Mouse (Mus musculus): Measurements from ENCODE around the gene Fbxo21. TPM values are rescaled to one million over a fixed set of nuclear protein-coding genes. Genes with fewer than 3 reads are reported as not detected.

Fbxo21 gene
- polyA plus RNA-seq, 1 experiment from 2014 or later = 163 TPM

DNA sequence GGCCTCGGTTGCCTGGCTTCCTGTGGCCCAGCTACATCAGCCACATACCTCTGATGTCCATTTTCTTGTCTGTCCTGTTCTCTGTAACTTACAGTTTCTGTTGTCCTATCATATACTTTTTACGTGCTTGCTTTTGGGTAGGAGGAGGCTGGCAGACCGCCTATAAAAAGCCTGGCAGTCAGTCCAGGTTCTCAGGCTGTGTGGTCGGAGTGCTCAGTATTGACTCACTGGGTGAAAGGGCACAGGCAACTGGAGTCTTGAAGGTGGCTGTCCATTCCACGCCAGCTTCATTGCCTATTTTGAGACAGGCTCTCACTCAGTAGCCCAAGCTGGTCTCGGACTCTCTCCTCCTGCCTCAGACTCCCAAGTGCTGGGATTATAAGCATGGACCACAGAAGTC is 13.2 kb downstream of the Fbxo21 start:
- Histone ChIP-seq H3K4me1 (ENCODE audit: control insufficient read depth, insufficient read depth, low read length) (no peaks in the 10 kb centered on the region), H3K36me3 (ENCODE audit: control insufficient read depth, insufficient read depth, low read length) (peaks cover 97% of the 10 kb centered on the region), H3K9me3 (ENCODE audit: control insufficient read depth, low read length) (no peaks in the 10 kb centered on the region), H3K27me3 (ENCODE audit: control insufficient read depth, insufficient read depth, low read length) (no peaks in the 10 kb centered on the region), H3K4me2 (ENCODE audit: low read length) (no peak overlapping the region), H3K27ac (replicated peaks; ENCODE audit: low read depth, low read length) (no peak overlapping the region), H3K4me3 (replicated peaks; ENCODE audit: low read depth, low read length) (no peak overlapping the region), H3K9ac (replicated peaks; ENCODE audit: low read length) (no peak overlapping the region)
- 92% methylated on average over 6 of the region's 6 CpGs for WGBS
- DNase-seq = no peak
- no peak for ATAC-seq (ENCODE audit: low FRiP score, low TSS enrichment)

DNA sequence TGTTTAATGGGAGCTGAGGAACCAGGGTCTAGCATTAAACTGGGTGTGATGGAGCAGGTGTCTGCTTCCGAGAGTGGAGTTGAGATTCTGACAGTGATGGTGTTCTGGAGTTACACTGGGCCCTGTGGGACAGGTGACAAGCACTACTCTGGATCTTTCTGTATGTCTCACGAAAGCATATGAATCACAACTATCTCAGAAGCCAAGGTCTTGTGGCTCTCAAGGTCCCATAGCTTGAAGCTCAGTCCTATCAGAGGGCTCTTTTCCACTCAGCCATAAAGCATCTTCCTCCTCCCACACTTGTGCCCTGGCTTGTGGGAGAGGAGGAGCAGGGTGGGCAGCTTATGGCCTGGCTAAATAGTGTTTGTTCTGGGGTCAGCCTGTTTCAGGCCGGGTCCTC is 14.4 kb downstream of the Fbxo21 start:
- DNase-seq = no peak
- no peak for ATAC-seq (ENCODE audit: low FRiP score, low TSS enrichment)
- no peak overlapping the region for H3K9ac ChIP-seq (replicated peaks; ENCODE audit: low read length)
- peaks cover 98% of the 10 kb centered on the region for H3K36me3 ChIP-seq (ENCODE audit: control insufficient read depth, insufficient read depth, low read length)
- H3K27me3 ChIP-seq (ENCODE audit: control insufficient read depth, insufficient read depth, low read length) = no peaks in the 10 kb centered on the region
- WGBS = 85% methylated on average over 3 of the region's 3 CpGs
- H3K4me1 ChIP-seq (ENCODE audit: control insufficient read depth, insufficient read depth, low read length) = no peaks in the 10 kb centered on the region
- no peak overlapping the region for H3K4me3 ChIP-seq (replicated peaks; ENCODE audit: low read depth, low read length)
- H3K4me2 ChIP-seq (ENCODE audit: low read length) = no peak overlapping the region
- no peak overlapping the region for H3K27ac ChIP-seq (replicated peaks; ENCODE audit: low read depth, low read length)
- H3K9me3 ChIP-seq (ENCODE audit: control insufficient read depth, low read length) = no peaks in the 10 kb centered on the region

DNA sequence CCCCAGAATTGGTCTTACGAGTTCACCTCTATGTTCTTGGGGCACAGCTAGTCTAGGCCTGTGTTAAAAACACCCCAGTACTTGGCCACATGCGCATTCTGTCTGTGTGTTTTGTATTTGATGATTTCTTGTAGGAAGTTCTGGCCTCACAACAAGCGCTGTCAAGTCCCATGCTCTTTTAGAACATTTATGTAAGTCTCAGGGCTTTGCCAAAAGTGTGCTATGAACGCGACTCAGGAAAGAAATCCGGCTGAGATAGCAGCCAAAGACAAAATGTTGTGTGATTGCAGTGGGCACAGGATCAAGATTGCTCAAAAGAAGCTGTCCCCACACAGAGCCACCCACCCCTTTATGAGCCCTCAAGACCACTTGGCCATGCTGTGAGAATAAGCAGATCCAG is 17.0 kb downstream of the Fbxo21 start:
- Histone ChIP-seq H3K27ac (replicated peaks; ENCODE audit: low read depth, low read length) (no peak overlapping the region), H3K4me1 (ENCODE audit: control insufficient read depth, insufficient read depth, low read length) (no peaks in the 10 kb centered on the region), H3K36me3 (ENCODE audit: control insufficient read depth, insufficient read depth, low read length) (peaks cover 98% of the 10 kb centered on the region), H3K4me2 (ENCODE audit: low read length) (no peak overlapping the region), H3K9me3 (ENCODE audit: control insufficient read depth, low read length) (no peaks in the 10 kb centered on the region), H3K4me3 (replicated peaks; ENCODE audit: low read depth, low read length) (no peak overlapping the region), H3K27me3 (ENCODE audit: control insufficient read depth, insufficient read depth, low read length) (no peaks in the 10 kb centered on the region), H3K9ac (replicated peaks; ENCODE audit: low read length) (no peak overlapping the region)
- no peak for DNase-seq
- ATAC-seq (ENCODE audit: low FRiP score, low TSS enrichment) = no peak
- 96% methylated on average over 6 of the region's 6 CpGs for WGBS

DNA sequence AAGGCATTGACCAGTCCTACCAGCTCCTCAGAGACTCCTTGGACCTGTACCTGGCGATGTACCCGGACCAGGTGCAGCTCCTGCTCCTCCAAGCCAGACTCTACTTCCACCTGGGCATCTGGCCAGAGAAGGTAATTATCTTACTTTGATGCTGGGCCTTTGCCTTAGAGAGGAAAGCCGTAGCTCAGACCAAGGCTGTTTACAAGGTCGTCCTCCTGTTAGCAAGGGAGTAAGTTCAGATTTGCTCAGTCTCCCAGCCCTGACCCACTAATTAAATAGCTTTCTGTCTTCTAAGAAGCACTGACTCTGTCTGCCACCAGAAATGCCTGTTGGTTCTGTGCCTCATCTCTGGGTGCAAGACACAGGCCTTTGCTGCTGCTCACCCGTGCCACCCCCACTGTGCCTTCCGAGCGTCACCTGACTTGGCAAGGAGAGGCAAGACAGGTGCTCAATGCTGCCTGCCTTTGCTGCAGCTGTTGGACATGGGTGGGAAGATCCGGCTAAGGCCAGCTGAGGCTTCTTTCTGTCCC is 18.9 kb downstream of the Fbxo21 start:
- Histone ChIP-seq H3K4me1 (ENCODE audit: control insufficient read depth, insufficient read depth, low read length) (no peaks in the 10 kb centered on the region), H3K36me3 (ENCODE audit: control insufficient read depth, insufficient read depth, low read length) (peaks cover 98% of the 10 kb centered on the region), H3K9ac (replicated peaks; ENCODE audit: low read length) (no peak overlapping the region), H3K27ac (replicated peaks; ENCODE audit: low read depth, low read length) (no peak overlapping the region), H3K4me3 (replicated peaks; ENCODE audit: low read depth, low read length) (no peak overlapping the region), H3K9me3 (ENCODE audit: control insufficient read depth, low read length) (no peaks in the 10 kb centered on the region), H3K4me2 (ENCODE audit: low read length) (no peak overlapping the region), H3K27me3 (ENCODE audit: control insufficient read depth, insufficient read depth, low read length) (no peaks in the 10 kb centered on the region)
- ATAC-seq (ENCODE audit: low FRiP score, low TSS enrichment) (no peak), DNase-seq (no peak)
- 92% methylated on average over 8 of the region's 8 CpGs for WGBS

DNA sequence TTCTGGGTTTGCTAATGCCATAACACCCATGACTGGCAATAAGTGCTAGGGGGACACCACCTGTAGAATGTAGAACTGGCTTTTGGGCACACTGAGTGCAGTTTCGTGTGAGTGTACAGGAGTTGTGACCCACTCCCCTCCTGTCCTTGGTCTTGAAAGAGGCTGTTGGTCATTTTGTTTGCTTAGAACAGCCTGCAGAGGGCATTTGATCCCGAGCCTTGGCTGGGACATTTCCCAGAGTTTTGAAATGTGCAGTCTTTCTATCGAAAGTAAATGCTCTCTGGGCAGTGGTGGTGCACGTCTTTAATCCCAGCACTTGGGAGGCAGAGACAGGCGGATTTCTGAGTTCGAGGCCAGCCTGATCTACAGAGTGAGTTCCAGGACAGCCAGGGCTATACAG is 19.4 kb downstream of the Fbxo21 start:
- no peak overlapping the region for H3K4me2 ChIP-seq (ENCODE audit: low read length)
- H3K27me3 ChIP-seq (ENCODE audit: control insufficient read depth, insufficient read depth, low read length) = no peaks in the 10 kb centered on the region
- ATAC-seq (ENCODE audit: low FRiP score, low TSS enrichment) (no peak), DNase-seq (no peak)
- no peak overlapping the region for H3K9ac ChIP-seq (replicated peaks; ENCODE audit: low read length)
- H3K36me3 ChIP-seq (ENCODE audit: control insufficient read depth, insufficient read depth, low read length) = peaks cover 98% of the 10 kb centered on the region
- H3K4me3 ChIP-seq (replicated peaks; ENCODE audit: low read depth, low read length) = no peak overlapping the region
- H3K4me1 ChIP-seq (ENCODE audit: control insufficient read depth, insufficient read depth, low read length) = no peaks in the 10 kb centered on the region
- H3K9me3 ChIP-seq (ENCODE audit: control insufficient read depth, low read length) = no peaks in the 10 kb centered on the region
- 88% methylated on average over 6 of the region's 6 CpGs for WGBS
- no peak overlapping the region for H3K27ac ChIP-seq (replicated peaks; ENCODE audit: low read depth, low read length)

DNA sequence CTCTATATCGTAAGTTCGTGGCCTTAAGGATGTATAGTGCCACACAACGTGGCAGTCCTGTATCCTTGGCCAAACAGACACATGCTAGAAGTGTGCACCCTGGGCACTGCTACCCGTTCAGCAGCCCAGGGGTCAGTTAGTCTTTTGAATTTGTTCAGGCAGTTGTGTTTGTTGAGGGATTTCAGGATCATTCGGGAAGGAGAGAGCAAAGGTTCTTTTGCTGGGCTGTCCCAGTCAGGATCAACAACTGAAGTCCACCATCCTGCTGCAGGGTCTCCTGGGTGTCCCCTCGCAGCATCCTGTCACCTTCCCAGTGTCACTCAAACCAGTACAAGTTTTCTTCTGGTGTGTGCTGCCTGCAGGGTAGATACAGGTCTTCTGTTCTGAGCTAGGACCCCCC is 20.1 kb downstream of the Fbxo21 start:
- Histone ChIP-seq H3K4me1 (ENCODE audit: control insufficient read depth, insufficient read depth, low read length) (no peaks in the 10 kb centered on the region), H3K4me3 (replicated peaks; ENCODE audit: low read depth, low read length) (no peak overlapping the region), H3K9ac (replicated peaks; ENCODE audit: low read length) (no peak overlapping the region), H3K27me3 (ENCODE audit: control insufficient read depth, insufficient read depth, low read length) (no peaks in the 10 kb centered on the region), H3K4me2 (ENCODE audit: low read length) (no peak overlapping the region), H3K9me3 (ENCODE audit: control insufficient read depth, low read length) (no peaks in the 10 kb centered on the region), H3K27ac (replicated peaks; ENCODE audit: low read depth, low read length) (no peak overlapping the region), H3K36me3 (ENCODE audit: control insufficient read depth, insufficient read depth, low read length) (peaks cover 98% of the 10 kb centered on the region)
- DNase-seq (no peak), ATAC-seq (ENCODE audit: low FRiP score, low TSS enrichment) (no peak)
- 85% methylated on average over 6 of the region's 6 CpGs for WGBS

DNA sequence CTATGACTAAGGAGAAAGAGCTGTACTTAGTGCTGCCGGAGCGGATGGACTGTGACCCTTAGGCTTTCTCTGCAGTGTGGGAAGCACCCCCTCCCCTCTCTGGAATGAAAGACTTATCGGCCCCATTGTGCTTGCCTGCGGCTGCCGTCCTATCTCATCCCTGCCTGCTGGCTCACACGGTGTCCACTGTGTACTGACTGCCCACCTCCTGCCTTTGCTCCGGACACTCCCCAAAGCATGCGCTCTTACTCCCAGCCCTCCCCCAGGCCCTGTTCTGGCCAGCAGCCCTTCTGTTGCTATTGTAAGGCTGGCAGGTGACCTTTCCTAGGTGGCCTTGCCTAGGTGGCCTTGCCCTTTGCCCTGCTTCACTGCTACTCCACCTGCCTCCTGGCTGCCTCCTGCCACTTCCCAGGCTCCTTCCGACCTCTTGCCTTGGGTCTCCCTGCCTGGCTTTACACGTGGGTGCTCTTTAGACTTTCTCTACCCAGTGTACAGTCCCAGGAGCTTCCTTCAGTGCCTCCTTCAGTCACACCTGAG is 21.0 kb downstream of the Fbxo21 start:
- Histone ChIP-seq H3K4me3 (replicated peaks; ENCODE audit: low read depth, low read length) (no peak overlapping the region), H3K36me3 (ENCODE audit: control insufficient read depth, insufficient read depth, low read length) (peaks cover 98% of the 10 kb centered on the region), H3K27me3 (ENCODE audit: control insufficient read depth, insufficient read depth, low read length) (no peaks in the 10 kb centered on the region), H3K9ac (replicated peaks; ENCODE audit: low read length) (no peak overlapping the region), H3K9me3 (ENCODE audit: control insufficient read depth, low read length) (no peaks in the 10 kb centered on the region), H3K4me2 (ENCODE audit: low read length) (no peak overlapping the region), H3K27ac (replicated peaks; ENCODE audit: low read depth, low read length) (no peak overlapping the region), H3K4me1 (ENCODE audit: control insufficient read depth, insufficient read depth, low read length) (no peaks in the 10 kb centered on the region)
- DNase-seq (no peak), ATAC-seq (ENCODE audit: low FRiP score, low TSS enrichment) (no peak)
- WGBS = 42% methylated on average over 10 of the region's 10 CpGs

DNA sequence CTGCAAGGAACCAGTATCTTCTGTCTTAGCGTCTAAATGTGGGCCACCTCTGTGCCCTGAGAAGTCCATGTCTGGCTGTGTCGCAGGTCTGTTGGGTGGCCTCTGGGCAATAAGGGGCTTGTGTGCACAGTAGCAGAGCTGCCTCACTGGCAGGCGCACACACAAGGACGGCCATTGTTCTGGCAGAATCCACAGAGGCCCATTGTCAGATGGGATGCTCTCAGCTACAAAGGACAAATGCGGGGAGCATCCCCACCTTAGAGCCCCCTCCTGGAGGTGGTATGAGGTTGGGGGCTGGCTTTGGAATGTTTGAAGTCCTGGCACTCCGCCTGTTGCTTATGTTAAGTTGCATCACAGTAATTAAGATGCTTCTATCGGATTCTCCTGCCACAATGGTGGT is 22.5 kb downstream of the Fbxo21 start:
- H3K4me3 ChIP-seq (replicated peaks; ENCODE audit: low read depth, low read length) = no peak overlapping the region
- H3K9ac ChIP-seq (replicated peaks; ENCODE audit: low read length) = no peak overlapping the region
- WGBS = 75% methylated on average over 7 of the region's 7 CpGs
- H3K36me3 ChIP-seq (ENCODE audit: control insufficient read depth, insufficient read depth, low read length) = peaks cover 100% of the 10 kb centered on the region
- H3K9me3 ChIP-seq (ENCODE audit: control insufficient read depth, low read length) = no peaks in the 10 kb centered on the region
- no peaks in the 10 kb centered on the region for H3K4me1 ChIP-seq (ENCODE audit: control insufficient read depth, insufficient read depth, low read length)
- no peak overlapping the region for H3K4me2 ChIP-seq (ENCODE audit: low read length)
- ATAC-seq (ENCODE audit: low FRiP score, low TSS enrichment) = no peak
- no peaks in the 10 kb centered on the region for H3K27me3 ChIP-seq (ENCODE audit: control insufficient read depth, insufficient read depth, low read length)
- H3K27ac ChIP-seq (replicated peaks; ENCODE audit: low read depth, low read length) = no peak overlapping the region
- DNase-seq = no peak

DNA sequence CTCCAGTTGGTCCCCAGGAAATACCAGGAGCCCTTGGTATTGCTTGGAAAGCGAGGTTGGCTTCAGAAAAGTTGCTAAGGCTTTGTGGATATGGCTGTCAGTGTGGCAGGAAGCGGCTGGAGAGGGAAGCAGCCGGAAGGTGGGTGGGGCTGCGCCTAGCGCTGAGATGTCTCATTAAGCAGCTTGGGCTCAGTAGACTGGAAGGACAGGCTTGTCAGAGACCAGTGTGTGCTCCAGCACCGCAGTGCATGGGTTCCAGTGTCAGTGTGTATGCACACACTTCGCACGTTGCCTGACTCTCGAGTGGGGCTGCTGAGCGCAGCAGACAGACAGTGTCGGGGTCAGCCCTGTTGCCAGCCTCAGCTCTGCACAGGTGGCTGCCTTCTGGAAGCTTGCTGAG is 23.1 kb downstream of the Fbxo21 start:
- H3K36me3 ChIP-seq (ENCODE audit: control insufficient read depth, insufficient read depth, low read length) = peaks cover 99% of the 10 kb centered on the region
- ATAC-seq (ENCODE audit: low FRiP score, low TSS enrichment) (no peak), DNase-seq (no peak)
- no peak overlapping the region for H3K27ac ChIP-seq (replicated peaks; ENCODE audit: low read depth, low read length)
- H3K4me3 ChIP-seq (replicated peaks; ENCODE audit: low read depth, low read length) = no peak overlapping the region
- no peaks in the 10 kb centered on the region for H3K9me3 ChIP-seq (ENCODE audit: control insufficient read depth, low read length)
- WGBS = 90% methylated on average over 11 of the region's 11 CpGs
- no peaks in the 10 kb centered on the region for H3K4me1 ChIP-seq (ENCODE audit: control insufficient read depth, insufficient read depth, low read length)
- no peaks in the 10 kb centered on the region for H3K27me3 ChIP-seq (ENCODE audit: control insufficient read depth, insufficient read depth, low read length)
- H3K4me2 ChIP-seq (ENCODE audit: low read length) = no peak overlapping the region
- H3K9ac ChIP-seq (replicated peaks; ENCODE audit: low read length) = no peak overlapping the region
